Mouse (Mus musculus): ENCODE results near the gene Pdlim4.
"Not testable (repeated sequence)": the region's sequence is repeated elsewhere in the genome, so short reads cannot be mapped to it uniquely, and the experiment has no call there.

Pdlim4 gene

GRCm38 (mm10) chr11:54059526-54059925, 9.3 kb downstream of the Pdlim4 start:
- no peak for DNase-seq

GRCm38 (mm10) chr11:54058643-54059042, 10.2 kb downstream of the Pdlim4 start:
- DNase-seq = peak; percentile 44

- DNase-seq = no peak
Observed at GRCm38 (mm10) chr11:54058056-54058617, 10.7 kb downstream of the Pdlim4 start.

- DNase-seq = no peak
Observed at GRCm38 (mm10) chr11:54057428-54057827, 11.4 kb downstream of the Pdlim4 start.

- DNase-seq = no peak
Observed at GRCm38 (mm10) chr11:54056132-54056531, 12.7 kb downstream of the Pdlim4 start.

GRCm38 (mm10) chr11:54054257-54054656, 14.6 kb downstream of the Pdlim4 start:
- DNase-seq = no peak

GRCm38 (mm10) chr11:54053090-54053489, 15.7 kb downstream of the Pdlim4 start:
- DNase-seq = no peak

GRCm38 (mm10) chr11:54052128-54052527, 16.7 kb downstream of the Pdlim4 start:
- DNase-seq = no peak

GRCm38 (mm10) chr11:54051161-54051560, 17.7 kb downstream of the Pdlim4 start:
- DNase-seq = no peak

- no peak for DNase-seq
Observed at GRCm38 (mm10) chr11:54050205-54050604, 18.6 kb downstream of the Pdlim4 start.

- no peak for DNase-seq
Observed at GRCm38 (mm10) chr11:54040676-54041075, 28.1 kb downstream of the Pdlim4 start.

GRCm38 (mm10) chr11:54032872-54033271, 35.9 kb downstream of the Pdlim4 start:
- not testable (repeated sequence) for DNase-seq

- DNase-seq = no peak
Observed at GRCm38 (mm10) chr11:54028997-54029396, 39.8 kb downstream of the Pdlim4 start.

GRCm38 (mm10) chr11:54028044-54028951, 40.5 kb downstream of the Pdlim4 start, which contains the start of gene Slc22a4:
Gene Slc22a4, minus strand, starts transcription at chr11:54028090.
- peak; percentile 63 for DNase-seq

- no peak for DNase-seq
Observed at GRCm38 (mm10) chr11:54027131-54028043, 41.4 kb downstream of the Pdlim4 start.

- DNase-seq = no peak
Observed at GRCm38 (mm10) chr11:54026491-54027041, 42.2 kb downstream of the Pdlim4 start.

- DNase-seq = no peak
Observed at GRCm38 (mm10) chr11:54021396-54022093, 47.3 kb downstream of the Pdlim4 start.

GRCm38 (mm10) chr11:54018893-54019732, 49.7 kb downstream of the Pdlim4 start:
- DNase-seq = no peak

- no peak for DNase-seq
Observed at GRCm38 (mm10) chr11:54017596-54017995, 51.2 kb downstream of the Pdlim4 start.

GRCm38 (mm10) chr11:54016051-54016450, 52.8 kb downstream of the Pdlim4 start:
- DNase-seq = no peak

GRCm38 (mm10) chr11:54012961-54013360, 55.9 kb downstream of the Pdlim4 start:
- DNase-seq = no peak

Data from right cerebral cortex, postnatal 14 days (tissue).